Mouse (Mus musculus) frontal cortex, postnatal 14 days (tissue): ENCODE measurements around the gene Btbd3.
"Not testable (repeated sequence)": the region's sequence is repeated elsewhere in the genome, so short reads cannot be mapped to it uniquely, and the experiment has no call there.

Experiments
- DNase-seq, 2 experiments: peaks; one replicate each; pipeline ENCODE4 v3.0.0; 2022; ENCODE audit warnings: low spot score in 2 of 2

Gene Btbd3

GRCm38 (mm10) chr2:138279641-138280040, 23.3 kb downstream of the Btbd3 start:
- no peak for DNase-seq

GRCm38 (mm10) chr2:138280225-138280711, 23.9 kb downstream of the Btbd3 start:
- no peak for DNase-seq

- DNase-seq: no peak
These were observed 25.3 kb downstream of the Btbd3 start for GRCm38 (mm10) chr2:138281550-138282201.

- DNase-seq: no peak
These were observed 27.0 kb downstream of the Btbd3 start for GRCm38 (mm10) chr2:138283372-138283771.

- DNase-seq: no peak
These were observed 27.5 kb downstream of the Btbd3 start for GRCm38 (mm10) chr2:138283856-138284255.

- DNase-seq: no peak
These were observed 29.4 kb downstream of the Btbd3 start for GRCm38 (mm10) chr2:138285811-138286210.

- DNase-seq: no peak
These were observed 33.8 kb downstream of the Btbd3 start for GRCm38 (mm10) chr2:138290154-138290553.

GRCm38 (mm10) chr2:138294286-138294685, 37.9 kb downstream of the Btbd3 start:
- DNase-seq: no peak

- DNase-seq: no peak
These were observed 49.9 kb downstream of the Btbd3 start for GRCm38 (mm10) chr2:138306236-138306635.

GRCm38 (mm10) chr2:138315644-138316043, 59.3 kb downstream of the Btbd3 start:
- DNase-seq: no peak

- no peak for DNase-seq
These were observed 64.0 kb downstream of the Btbd3 start for GRCm38 (mm10) chr2:138320408-138320807.

GRCm38 (mm10) chr2:138321041-138321481, 64.7 kb downstream of the Btbd3 start:
- no peak for DNase-seq

GRCm38 (mm10) chr2:138322270-138323114, 66.1 kb downstream of the Btbd3 start:
- DNase-seq: no peak

- no peak for DNase-seq
These were observed 70.0 kb downstream of the Btbd3 start for GRCm38 (mm10) chr2:138326367-138326766.

GRCm38 (mm10) chr2:138334198-138334597, 77.8 kb downstream of the Btbd3 start:
- DNase-seq: not testable (repeated sequence)

- no peak for DNase-seq
These were observed 81.6 kb downstream of the Btbd3 start for GRCm38 (mm10) chr2:138337886-138338494.

- DNase-seq: no peak
These were observed 82.2 kb downstream of the Btbd3 start for GRCm38 (mm10) chr2:138338524-138338923.

- DNase-seq: no peak
These were observed 99.0 kb downstream of the Btbd3 start for GRCm38 (mm10) chr2:138355366-138355765.

GRCm38 (mm10) chr2:138362474-138362873, 106.1 kb downstream of the Btbd3 start:
- no peak for DNase-seq

GRCm38 (mm10) chr2:138365391-138365790, 109.0 kb downstream of the Btbd3 start:
- no peak for DNase-seq

- DNase-seq: no peak
These were observed 118.2 kb downstream of the Btbd3 start for GRCm38 (mm10) chr2:138374556-138374955.

- no peak for DNase-seq
These were observed 122.5 kb downstream of the Btbd3 start for GRCm38 (mm10) chr2:138378855-138379254.
